ENCODE assay signal across 9 mouse cellular contexts in the genomic region with DNA sequence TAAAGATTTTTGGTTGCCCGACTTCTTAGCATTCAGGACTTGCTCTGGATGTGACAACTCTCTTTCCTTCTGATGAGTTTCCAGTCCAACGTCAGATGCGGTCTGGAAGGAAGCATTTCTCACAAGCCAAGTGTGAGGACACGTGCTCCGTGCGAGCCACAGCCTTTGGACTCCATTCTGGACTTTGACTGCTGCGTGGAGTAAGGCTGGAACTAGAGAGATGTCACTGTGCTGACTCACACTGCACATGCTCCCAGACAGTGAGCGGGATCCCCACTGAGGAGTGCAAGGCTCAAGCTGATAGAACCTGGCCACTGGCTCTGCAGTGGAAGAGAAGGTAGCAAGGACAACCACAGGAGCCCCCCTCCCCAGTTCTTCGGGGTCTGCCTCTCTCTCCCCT. TPM values are rescaled to one million over a fixed set of nuclear protein-coding genes. Genes with fewer than 3 reads are reported as not detected.
DNase-seq lines count a peak whose midpoint lies in the region; ATAC-seq and TF ChIP-seq lines count a peak whose summit lies in the region.
"Had no signal": no experiment of that assay in that cellular context is flagged by ENCODE, and none has a peak within 500 bp of the region (broad histone marks: within the 10 kb centered on the region; RNA-seq: fewer than 3 reads in every experiment).

No protein-coding gene starts in this region.

- no peaks in the 10 kb centered on the region for H3K36me3 ChIP-seq in kidney, embryonic 14.5 days (ENCODE audit: control insufficient read depth, insufficient read depth, low read length)
- H3K36me3 ChIP-seq in kidney, embryonic 15.5 days: no peaks in the 10 kb centered on the region
- H3K36me3 ChIP-seq in liver, postnatal 0 days (replicated peaks; ENCODE audit: insufficient read depth, low read length): no peaks in the 10 kb centered on the region
- no peaks in the 10 kb centered on the region for H3K36me3 ChIP-seq in hindbrain, embryonic 16.5 days (ENCODE audit: control insufficient read depth, insufficient read depth, low read length)

- H3K27ac ChIP-seq in kidney, embryonic 14.5 days (ENCODE audit: low read depth, low read length): no peak overlapping the region
- no peak overlapping the region for H3K27ac ChIP-seq in kidney, embryonic 15.5 days
- H3K27ac ChIP-seq in liver, postnatal 0 days (ENCODE audit: low read depth): peak overlapping the region; percentile 85
- H3K27ac ChIP-seq in hindbrain, embryonic 16.5 days (ENCODE audit: low read depth, low read length): no peak overlapping the region

- TF ChIP-seq CTCF in liver, postnatal 0 days (IDR thresholded peaks at IDR 0.05; ENCODE audit: low read depth): no peak

- no peaks in the 10 kb centered on the region for H3K4me1 ChIP-seq in kidney, embryonic 14.5 days (ENCODE audit: control insufficient read depth, insufficient read depth, low read length)
- H3K4me1 ChIP-seq in kidney, embryonic 15.5 days: no peaks in the 10 kb centered on the region
- peaks cover 35% of the 10 kb centered on the region for H3K4me1 ChIP-seq in liver, postnatal 0 days (ENCODE audit: insufficient read depth)
- no peaks in the 10 kb centered on the region for H3K4me1 ChIP-seq in hindbrain, embryonic 16.5 days (ENCODE audit: control insufficient read depth, insufficient read depth, low read depth, low read length)

- H3K4me3 ChIP-seq in kidney, embryonic 14.5 days (ENCODE audit: low read length): no peak overlapping the region
- no peak overlapping the region for H3K4me3 ChIP-seq in kidney, embryonic 15.5 days (replicated peaks)
- no peak overlapping the region for H3K4me3 ChIP-seq in liver, postnatal 0 days (ENCODE audit: low read depth, low read length)
- no peak overlapping the region for H3K4me3 ChIP-seq in hindbrain, embryonic 16.5 days (ENCODE audit: low read length)

- no peak for ATAC-seq in kidney, embryonic 14.5 days (ENCODE audit: low FRiP score, low TSS enrichment)
- peak; percentile 70; the same call in 1 of the 2 replicates for ATAC-seq in kidney, embryonic 15.5 days (replicated peaks; ENCODE audit: low FRiP score)
- ATAC-seq in liver, postnatal 0 days: peak; percentile 83
- no peak for ATAC-seq in hindbrain, embryonic 16.5 days

- no peak overlapping the region for H3K9ac ChIP-seq in kidney, embryonic 14.5 days (ENCODE audit: low read depth, low read length)
- no peak overlapping the region for H3K9ac ChIP-seq in kidney, embryonic 15.5 days
- peak overlapping the region; percentile 67 for H3K9ac ChIP-seq in liver, postnatal 0 days (replicated peaks)
- no peak overlapping the region for H3K9ac ChIP-seq in hindbrain, embryonic 16.5 days (ENCODE audit: low read depth, low read length)
- H3K9ac ChIP-seq: lung, embryonic 14.5 days had no signal

- TF ChIP-seq EP300 in liver, postnatal 0 days (IDR thresholded peaks at IDR 0.05; ENCODE audit: low read depth): peak; percentile 83

- no peaks in the 10 kb centered on the region for H3K9me3 ChIP-seq in kidney, embryonic 14.5 days (ENCODE audit: control insufficient read depth, low read length)
- no peaks in the 10 kb centered on the region for H3K9me3 ChIP-seq in kidney, embryonic 15.5 days (replicated peaks)
- no peaks in the 10 kb centered on the region for H3K9me3 ChIP-seq in liver, postnatal 0 days (ENCODE audit: low read length)
- 0 out of 2 replicates have a peak, but pooled peaks cover 3% of the 10 kb centered on the region for H3K9me3 ChIP-seq in hindbrain, embryonic 16.5 days (ENCODE audit: control insufficient read depth, low read length)

- WGBS in kidney, embryonic 14.5 days: 79% methylated on average over 9 of the region's 9 CpGs
- WGBS in kidney, embryonic 15.5 days: 75% methylated on average over 9 of the region's 9 CpGs
- 70% methylated on average over 9 of the region's 9 CpGs for WGBS in liver, postnatal 0 days (ENCODE audit: insufficient replicate concordance)
- WGBS in hindbrain, embryonic 16.5 days: 79% methylated on average over 8 of the region's 9 CpGs

- H3K27me3 ChIP-seq in kidney, embryonic 14.5 days (ENCODE audit: control insufficient read depth, insufficient read depth, low read length): no peaks in the 10 kb centered on the region
- H3K27me3 ChIP-seq in kidney, embryonic 15.5 days: no peaks in the 10 kb centered on the region
- H3K27me3 ChIP-seq in liver, postnatal 0 days (ENCODE audit: insufficient read depth, low read length): no peaks in the 10 kb centered on the region
- H3K27me3 ChIP-seq in hindbrain, embryonic 16.5 days (replicated peaks; ENCODE audit: control insufficient read depth, insufficient read depth, low read length): no peaks in the 10 kb centered on the region

- no peak overlapping the region for H3K4me2 ChIP-seq in kidney, embryonic 14.5 days (replicated peaks; ENCODE audit: low read depth, low read length)
- no peak overlapping the region for H3K4me2 ChIP-seq in kidney, embryonic 15.5 days
- H3K4me2 ChIP-seq in liver, postnatal 0 days (ENCODE audit: low read depth, low read length): peak overlapping the region; percentile 53
- H3K4me2 ChIP-seq in hindbrain, embryonic 16.5 days (ENCODE audit: low read length): no peak overlapping the region
- H3K4me2 ChIP-seq: lung, embryonic 14.5 days had no signal

- peak; percentile 91 for DNase-seq in kidney, adult 11 months
- peak; percentile 51 for DNase-seq in fibroblast of lung, adult 2 months (ENCODE audit: low read depth)
- DNase-seq in liver, postnatal 0 days: peak; percentile 78
- DNase-seq in Muller cell, postnatal 12 days (ENCODE audit: inconsistent ontology term): no peak
- no peak for DNase-seq in lung, postnatal 25 days (ENCODE audit: low spot score)
- DNase-seq: lung, embryonic 14.5 days had no signal

RNA-seq across cellular contexts. Expression of a gene that starts 33.9 kb away (rescaled TPM):
- 16.4 and 34.5 TPM in 2 replicates for polyA plus RNA-seq in kidney, embryonic 14.5 days (2014; fragmentation: Nextera tagmentation; extraction: Ambion mirVana)
- polyA plus RNA-seq in kidney, embryonic 15.5 days (2015; fragmentation: Nextera tagmentation; extraction: Ambion mirVana): 28.1 and 30.2 TPM in 2 replicates
- 20.2 and 24.9 TPM in 2 replicates for polyA plus RNA-seq in liver, postnatal 0 days (2015; fragmentation: Nextera tagmentation; extraction: Ambion mirVana)
- polyA plus RNA-seq in hindbrain, embryonic 16.5 days (2015; fragmentation: Nextera tagmentation; extraction: Ambion mirVana): 53.2 and 55.6 TPM in 2 replicates

Comparison
In these comparisons a context has a peak if more than half of its experiments do, and no peak if none do; other contexts are left out.
1. ATAC-seq: peak in kidney, embryonic 15.5 days (single experiment) and liver, postnatal 0 days (single experiment); none in kidney, embryonic 14.5 days (single experiment) and hindbrain, embryonic 16.5 days (single experiment).
2. DNase-seq: peak in kidney, adult 11 months (single experiment), fibroblast of lung, adult 2 months (single experiment) and liver, postnatal 0 days (single experiment); none in Muller cell, postnatal 12 days (single experiment) and lung, postnatal 25 days (single experiment).